Mouse (Mus musculus) T-cell, adult 2 months (primary cell): ENCODE data around the gene Ctrc.
A peak's percentile ranks its signal among the peaks of the same experiment; 100 is the strongest.

Experiments
- DNase-seq: peaks from one replicate; pipeline ENCODE4 v3.0.0; 2022; ENCODE audit warnings: low spot score

Ctrc gene

GRCm38 (mm10) chr4:141818861-141819260 lies 27.3 kb downstream of the Ctrc start:
- no peak for DNase-seq

GRCm38 (mm10) chr4:141817706-141818105 lies 28.5 kb downstream of the Ctrc start:
- no peak for DNase-seq

- no peak for DNase-seq
These were observed 29.1 kb downstream of the Ctrc start for GRCm38 (mm10) chr4:141816776-141817655.

GRCm38 (mm10) chr4:141816267-141816666 lies 29.9 kb downstream of the Ctrc start:
- DNase-seq, result no peak

DNA sequence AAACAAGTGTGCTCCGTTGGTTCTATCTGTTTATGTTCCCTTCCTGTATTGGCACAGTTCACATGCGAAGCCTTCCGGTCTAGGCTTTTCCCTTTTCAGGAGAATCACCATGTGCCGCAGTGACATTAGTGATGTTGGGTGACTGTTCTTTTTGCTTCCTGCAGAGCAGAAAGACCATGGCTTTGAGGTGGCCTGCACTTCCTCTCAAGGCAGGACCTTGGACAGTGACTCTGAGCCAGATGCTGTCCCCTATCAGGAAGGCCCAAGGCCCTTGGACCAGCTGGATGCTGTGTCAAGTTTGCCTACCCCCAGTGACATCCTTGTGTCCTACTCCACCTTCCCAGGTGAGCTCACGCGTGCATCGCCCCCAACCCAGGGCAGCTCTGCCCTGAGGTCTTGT lies 34.8 kb downstream of the Ctrc start:
- DNase-seq, result no peak

- no peak for DNase-seq
These were observed 35.2 kb downstream of the Ctrc start for GRCm38 (mm10) chr4:141810975-141811374.

GRCm38 (mm10) chr4:141809850-141810464 lies 36.2 kb downstream of the Ctrc start:
- no peak for DNase-seq

DNA sequence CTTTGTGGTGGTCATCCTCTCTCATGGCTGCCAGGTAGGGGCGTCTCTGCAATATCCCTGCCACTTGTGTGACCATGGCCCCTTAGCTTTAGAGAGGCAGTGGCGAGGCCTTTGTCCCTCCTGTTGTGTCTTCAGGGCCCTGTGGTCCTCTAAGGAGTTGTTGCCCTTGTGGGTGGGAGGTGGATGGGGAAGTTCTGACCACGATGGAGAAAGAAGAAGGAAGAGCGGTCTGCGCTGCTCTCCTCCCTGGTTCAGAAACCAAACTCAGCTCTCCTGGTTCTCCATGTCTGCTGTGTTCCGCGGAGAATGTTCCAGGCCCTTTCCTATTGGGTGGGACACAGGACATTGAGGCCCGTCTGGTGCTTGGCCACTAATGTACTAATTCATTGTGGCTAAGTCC lies 40.3 kb downstream of the Ctrc start:
- DNase-seq, result no peak

DNA sequence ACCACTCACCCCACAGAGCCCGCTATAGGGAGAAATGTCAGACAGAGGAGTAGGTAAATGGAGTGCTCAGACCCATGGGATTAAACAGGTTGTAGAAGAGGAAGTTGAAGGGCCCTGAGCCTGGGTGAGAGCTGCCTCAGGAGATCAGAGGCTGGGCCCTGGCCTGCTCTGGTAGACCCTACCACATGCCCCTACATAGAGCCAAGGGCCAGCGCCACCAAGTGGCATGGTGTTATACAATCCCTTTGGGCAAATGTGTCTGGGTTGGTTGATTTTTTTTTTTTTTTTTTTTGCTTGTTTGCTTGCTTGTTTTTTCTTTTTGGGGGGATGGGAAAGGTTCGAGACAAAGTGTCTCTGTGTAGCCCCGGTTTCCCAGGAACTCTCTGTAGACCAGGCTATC lies 42.1 kb downstream of the Ctrc start:
- DNase-seq, result no peak

GRCm38 (mm10) chr4:141797545-141797944 lies 48.6 kb downstream of the Ctrc start:
- DNase-seq, result no peak

GRCm38 (mm10) chr4:141796954-141797353 lies 49.2 kb downstream of the Ctrc start:
- no peak for DNase-seq

DNA sequence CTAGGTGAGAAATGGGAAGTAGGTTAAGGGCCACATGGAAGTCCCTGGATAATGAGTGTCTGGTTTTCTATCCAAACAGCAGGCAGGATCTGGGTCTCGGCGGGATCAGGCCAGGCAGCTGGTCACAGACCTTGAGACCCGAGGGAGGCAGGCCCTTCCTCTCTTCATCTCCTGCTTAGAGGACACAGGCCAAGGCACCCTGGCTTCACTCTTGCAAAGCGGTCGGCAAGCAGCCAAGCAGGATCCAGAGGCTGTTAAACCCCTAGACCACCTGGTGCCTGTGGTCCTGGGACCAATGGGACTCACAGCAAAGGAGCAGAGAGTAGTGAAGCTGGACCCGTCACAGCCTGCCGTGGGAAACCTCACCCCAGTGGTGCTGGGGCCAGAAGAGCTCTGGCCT lies 49.8 kb downstream of the Ctrc start:
- DNase-seq, result no peak

- DNase-seq, result no peak
These were observed 52.0 kb downstream of the Ctrc start for GRCm38 (mm10) chr4:141794152-141794535.

DNA sequence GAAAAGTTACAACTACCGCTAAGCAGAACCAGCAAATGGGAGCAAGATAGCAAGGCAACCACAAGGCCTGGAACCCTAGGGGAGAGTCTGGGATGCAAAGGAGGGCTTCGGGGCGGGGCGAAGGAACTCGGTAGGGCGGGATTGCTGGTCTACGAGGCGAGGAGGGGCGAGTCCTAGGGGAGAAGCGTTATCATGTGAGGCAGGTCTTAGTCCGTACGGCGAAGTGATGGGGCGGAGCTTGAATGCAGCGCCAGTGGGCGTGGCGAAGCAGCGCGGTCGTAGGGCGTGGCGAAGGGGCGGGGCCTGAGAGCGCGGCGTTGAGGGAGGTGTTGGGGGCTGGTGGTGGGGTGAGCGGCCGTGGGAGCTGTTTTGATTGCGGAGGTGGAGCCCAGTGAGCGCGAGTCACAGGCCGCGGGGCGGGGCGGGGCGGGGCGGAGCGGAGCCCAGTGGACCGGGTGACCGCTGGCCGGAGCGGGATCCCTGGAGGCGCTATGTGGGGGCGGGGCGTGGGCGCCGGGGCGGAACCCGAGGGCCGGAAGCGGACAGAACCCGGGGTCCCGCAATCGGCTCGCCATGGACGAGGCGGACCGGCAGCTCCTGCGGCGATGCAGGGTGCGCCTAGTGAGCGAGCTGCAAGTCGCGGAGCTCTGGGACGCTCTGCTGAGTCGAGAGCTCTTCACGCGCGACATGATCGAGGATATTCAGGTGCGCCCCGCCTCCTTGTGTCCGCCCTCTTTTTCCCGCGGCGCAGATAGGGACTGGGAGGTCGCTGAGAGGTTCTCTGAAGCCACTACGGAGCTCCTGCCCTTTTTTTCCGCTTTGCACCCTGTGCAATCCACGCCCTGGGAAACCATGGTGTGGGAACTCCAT lies 52.6 kb downstream of the Ctrc start, which contains the start of gene Casp9:
Gene Casp9, plus strand, starts transcription at position 331 of the 870 bp plus-strand sequence.
- peak; percentile 94 for DNase-seq

DNA sequence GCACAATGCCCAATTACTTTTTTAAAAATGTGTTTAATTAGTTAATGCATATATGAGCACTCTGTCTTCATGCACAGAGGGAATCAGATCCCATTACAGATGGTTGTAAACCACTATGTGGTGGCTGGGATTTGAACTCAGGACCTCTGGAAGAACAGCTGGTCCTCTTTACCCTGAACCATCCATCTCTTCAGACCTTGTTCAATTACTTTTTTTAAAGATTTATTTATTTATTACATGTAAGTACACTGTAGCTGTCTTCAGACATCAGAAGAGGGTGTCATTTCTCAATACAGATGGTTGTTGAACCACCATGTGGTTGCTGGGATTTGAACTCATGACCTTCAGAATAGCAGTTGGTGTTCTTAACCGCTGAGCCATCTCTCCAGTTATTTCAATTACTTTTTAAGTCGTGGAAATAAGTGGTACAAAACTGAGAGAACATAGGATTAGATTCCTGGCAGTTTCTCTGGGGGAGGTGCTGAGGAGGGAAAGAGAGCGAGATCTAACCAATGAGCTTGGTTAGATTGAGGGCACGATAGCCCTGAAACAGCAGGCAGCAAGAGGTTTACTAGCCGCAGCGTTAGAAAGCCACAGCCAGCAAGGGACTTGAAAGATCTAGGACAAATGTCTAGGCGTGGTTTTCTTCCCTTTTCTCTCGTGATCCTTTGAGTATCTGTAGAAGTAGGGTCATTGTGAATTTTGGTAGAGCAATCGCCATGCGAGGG lies 53.4 kb downstream of the Ctrc start:
- DNase-seq, result no peak

GRCm38 (mm10) chr4:141791951-141792350 lies 54.2 kb downstream of the Ctrc start:
- DNase-seq, result no peak

DNA sequence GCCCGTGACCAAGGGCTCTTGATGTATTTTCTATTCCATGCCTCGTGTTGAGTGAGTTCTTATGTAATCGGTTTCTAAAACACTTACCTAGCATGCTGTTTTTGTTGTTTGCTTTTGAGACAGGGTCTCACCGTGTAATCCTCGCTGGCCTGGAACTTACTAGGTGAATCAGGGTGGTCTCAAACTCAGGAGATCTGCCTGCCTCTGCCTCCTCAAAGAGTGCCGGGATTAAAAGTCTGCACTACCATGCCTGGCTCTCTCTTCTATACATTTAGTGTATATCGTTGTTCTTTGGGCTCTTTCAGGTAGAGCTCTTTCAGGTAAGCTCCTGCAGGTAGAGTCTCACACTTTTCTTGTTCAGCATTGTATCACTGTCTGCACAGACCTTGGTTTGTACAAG lies 54.7 kb downstream of the Ctrc start:
- DNase-seq, result no peak

- DNase-seq, result peak; percentile 94
These were observed 55.6 kb downstream of the Ctrc start, which contains the start of gene Dnajc16 for GRCm38 (mm10) chr4:141790524-141790990. TSS of gene Dnajc16 (minus strand) at chr4:141790931.

GRCm38 (mm10) chr4:141789564-141790218 lies 56.5 kb downstream of the Ctrc start:
- no peak for DNase-seq

- no peak for DNase-seq
These were observed 58.7 kb downstream of the Ctrc start for GRCm38 (mm10) chr4:141787462-141787861.

GRCm38 (mm10) chr4:141787046-141787445 lies 59.1 kb downstream of the Ctrc start:
- no peak for DNase-seq
